Mouse (Mus musculus) cerebellum, adult 8-10 months (tissue): ENCODE measurements around the gene Klhl21.
"Not testable (repeated sequence)": the region's sequence is repeated elsewhere in the genome, so short reads cannot be mapped to it uniquely, and the experiment has no call there.

Experiments used
- DNase-seq: peaks from one replicate; pipeline ENCODE4 v3.0.0; 2022

Gene Klhl21

GRCm38 (mm10) chr4:152026751-152027508 is 18.3 kb downstream of the Klhl21 start:
- DNase-seq = no peak

- peak; percentile 96 for DNase-seq
Measured at GRCm38 (mm10) chr4:152027524-152027923, 18.9 kb downstream of the Klhl21 start, which contains the start of gene Zbtb48. Zbtb48 (minus strand) TSS chr4:152027671.

GRCm38 (mm10) chr4:152028456-152028855 is 19.9 kb downstream of the Klhl21 start:
- DNase-seq = no peak

- DNase-seq = no peak
Measured at GRCm38 (mm10) chr4:152029087-152029486, 20.5 kb downstream of the Klhl21 start.

GRCm38 (mm10) chr4:152029997-152030396 is 21.4 kb downstream of the Klhl21 start:
- no peak for DNase-seq

GRCm38 (mm10) chr4:152032922-152033321 is 24.3 kb downstream of the Klhl21 start:
- DNase-seq = no peak

- not testable (repeated sequence) for DNase-seq
Measured at GRCm38 (mm10) chr4:152036464-152036863, 27.9 kb downstream of the Klhl21 start.

GRCm38 (mm10) chr4:152038225-152038984 is 29.8 kb downstream of the Klhl21 start, which contains the start of gene Tas1r1:
Tas1r1 (minus strand) TSS chr4:152038568.
- no peak for DNase-seq

- peak; percentile 94 for DNase-seq
Measured at GRCm38 (mm10) chr4:152038985-152039830, 30.6 kb downstream of the Klhl21 start, which contains the start of gene Nol9. Nol9 (plus strand) TSS chr4:152039321.

GRCm38 (mm10) chr4:152039831-152040310 is 31.3 kb downstream of the Klhl21 start:
- DNase-seq = no peak

- DNase-seq = no peak
Measured at GRCm38 (mm10) chr4:152041924-152042641, 33.5 kb downstream of the Klhl21 start.

GRCm38 (mm10) chr4:152043171-152043570 is 34.6 kb downstream of the Klhl21 start:
- DNase-seq = no peak

GRCm38 (mm10) chr4:152044609-152045008 is 36.0 kb downstream of the Klhl21 start:
- DNase-seq = no peak

- DNase-seq = no peak
Measured at GRCm38 (mm10) chr4:152062390-152063110, 53.9 kb downstream of the Klhl21 start.

GRCm38 (mm10) chr4:152067280-152067679 is 58.7 kb downstream of the Klhl21 start:
- DNase-seq = no peak
